In the genomic region with DNA sequence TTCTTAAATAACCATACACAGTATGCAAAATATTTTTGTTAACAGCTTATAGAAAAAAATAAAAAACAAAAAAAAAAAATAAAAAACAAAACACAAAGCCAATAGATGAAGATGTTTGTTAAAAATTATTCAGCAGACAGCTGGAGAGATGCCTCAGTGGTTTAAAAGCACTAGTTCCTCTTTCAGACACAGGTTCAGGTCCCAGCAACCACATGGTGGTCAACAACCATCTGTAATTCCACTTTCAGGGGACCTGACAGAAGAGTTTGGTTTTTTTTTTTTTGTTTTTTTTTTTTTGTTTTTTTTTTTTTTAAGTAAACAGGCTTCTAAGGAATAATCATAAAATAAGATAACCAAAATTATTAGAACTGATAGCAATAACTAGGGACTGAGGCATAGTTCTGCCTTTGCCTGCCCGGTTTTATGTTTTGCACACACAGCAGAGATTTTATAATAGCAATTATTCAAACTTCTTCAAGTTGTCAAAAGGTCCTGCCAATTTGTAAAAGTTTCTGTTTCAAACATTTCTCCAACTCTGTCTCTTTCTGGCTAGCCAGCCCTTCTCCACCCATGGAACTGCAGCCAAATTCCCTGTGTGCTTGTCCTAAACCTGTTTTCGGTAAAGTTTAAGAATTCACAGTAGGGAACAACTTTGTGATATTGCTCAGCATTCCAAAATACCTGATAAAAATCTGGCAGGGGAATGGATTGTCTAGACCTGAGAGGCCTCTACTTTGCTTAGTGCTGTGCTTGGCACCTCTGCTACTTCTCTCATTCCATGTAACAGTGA, we compare ENCODE assay signal across 15 mouse cellular contexts.
DNase-seq lines count a peak whose midpoint lies in the region; TF ChIP-seq lines count a peak whose summit lies in the region.
"Had no signal": no experiment of that assay in that cellular context is flagged by ENCODE, and none has a peak within 500 bp of the region (broad histone marks: within the 10 kb centered on the region; RNA-seq: fewer than 3 reads in every experiment).

No protein-coding gene starts in this region.

- intact Hi-C loops in heart, adult 2 months (cut with DNase I), result no loop called here
- intact Hi-C loops in heart, postnatal 10 days (cut with DNase I), result no loop called here

- H3K9ac ChIP-seq in heart, adult 2 months (ENCODE audit: low read depth, low read length), result no peak overlapping the region
- H3K9ac ChIP-seq: liver, embryonic 13.5 days; midbrain, embryonic 12.5 days had no signal

- H3K9me3 ChIP-seq in heart, embryonic 10.5 days, result no peaks in the 10 kb centered on the region
- H3K9me3 ChIP-seq: liver, embryonic 13.5 days; midbrain, embryonic 12.5 days had no signal

- 69% methylated on average over 2 of the region's 2 CpGs for WGBS in heart, adult 2 months
- WGBS in heart, embryonic 10.5 days, result 82% methylated on average over 2 of the region's 2 CpGs

- no peak overlapping the region for H3K4me3 ChIP-seq in heart, adult 2 months
- no peak overlapping the region for H3K4me3 ChIP-seq in heart, embryonic 10.5 days
- H3K4me3 ChIP-seq: erythroblast, embryonic 14.5 days; left cerebral cortex, adult 2 months; liver, embryonic 13.5 days; midbrain, embryonic 12.5 days had no signal

- TF ChIP-seq EP300 in heart, adult 2 months (IDR thresholded peaks at IDR 0.05; ENCODE audit: insufficient read depth, low read depth, low read length), result no peak

- no peaks in the 10 kb centered on the region for H3K4me1 ChIP-seq in heart, adult 2 months (ENCODE audit: control insufficient read depth, insufficient read depth, low read length)
- no peaks in the 10 kb centered on the region for H3K4me1 ChIP-seq in heart, embryonic 10.5 days
- H3K4me1 ChIP-seq: liver, embryonic 13.5 days; midbrain, embryonic 12.5 days had no signal

- no peak for TF ChIP-seq CTCF in heart, adult 2 months (IDR thresholded peaks at IDR 0.05)

- H3K79me2 ChIP-seq in heart, adult 2 months (replicated peaks; ENCODE audit: control insufficient read depth, insufficient read depth, low read length), result no peaks in the 10 kb centered on the region

- TF ChIP-seq POLR2A in heart, adult 2 months (IDR thresholded peaks at IDR 0.05; ENCODE audit: insufficient read depth, low read depth, low read length), result no peak

- DNase-seq in heart, adult 2 months, result peak in 1 of 2 experiments; percentile 31
- DNase-seq in heart, embryonic 10.5 days (ENCODE audit: low spot score), result no peak
- peak; percentile 45 for DNase-seq in 416B (ENCODE audit: low read depth)
- peak; percentile 76 for DNase-seq in adipocyte (ENCODE audit: low spot score)
- peak; percentile 18 to 28 for DNase-seq in heart, postnatal 10 days
- DNase-seq in testis, postnatal 14 days (ENCODE audit: low spot score), result no peak
- no peak for DNase-seq in kidney, adult 9 months
- no peak for DNase-seq in thymus, postnatal 4 days
- DNase-seq: cerebellum, adult 9-10 months; kidney, postnatal 10 days; liver, embryonic 13.5 days; thymus, postnatal 36 days had no signal

- no peaks in the 10 kb centered on the region for H3K27me3 ChIP-seq in heart, adult 2 months (ENCODE audit: control insufficient read depth, insufficient read depth, low read length)
- H3K27me3 ChIP-seq in heart, embryonic 10.5 days (ENCODE audit: insufficient read depth, poor library complexity, severe bottlenecking), result no peaks in the 10 kb centered on the region
- H3K27me3 ChIP-seq: liver, embryonic 13.5 days; midbrain, embryonic 12.5 days had no signal

- H3K27ac ChIP-seq in heart, adult 2 months, result peak overlapping the region; percentile 20; the same call in 1 of the 2 replicates
- no peak overlapping the region for H3K27ac ChIP-seq in heart, embryonic 10.5 days
- H3K27ac ChIP-seq: left cerebral cortex, adult 2 months; liver, embryonic 13.5 days; midbrain, embryonic 12.5 days had no signal

- no peaks in the 10 kb centered on the region for H3K36me3 ChIP-seq in heart, adult 2 months (ENCODE audit: control insufficient read depth, insufficient read depth, low read length)
- no peaks in the 10 kb centered on the region for H3K36me3 ChIP-seq in heart, embryonic 10.5 days
- H3K36me3 ChIP-seq: liver, embryonic 13.5 days; midbrain, embryonic 12.5 days had no signal

Comparison
In these comparisons a context has a peak if more than half of its experiments do, and no peak if none do; other contexts are left out.
1. DNase-seq: peak in 416B (single experiment), adipocyte (single experiment) and heart, postnatal 10 days (2 of 2); none in heart, embryonic 10.5 days (single experiment), testis, postnatal 14 days (single experiment), kidney, adult 9 months (single experiment) and thymus, postnatal 4 days (single experiment).